Mouse (Mus musculus): ENCODE results near the gene Ushbp1. TPM values are rescaled to one million over a fixed set of nuclear protein-coding genes. Genes with fewer than 3 reads are reported as not detected.
A peak's percentile ranks its signal among the peaks of the same experiment; 100 is the strongest.

Gene Ushbp1
- polyA plus RNA-seq, 1 experiment from 2014 or later: 6.1 TPM

- Histone ChIP-seq H3K4me1 (replicated peaks; ENCODE audit: control insufficient read depth, insufficient read depth, low read length) (peaks cover 14% of the 10 kb centered on the region), H3K27me3 (replicated peaks; ENCODE audit: control insufficient read depth, insufficient read depth, low read length) (no peaks in the 10 kb centered on the region), H3K9me3 (ENCODE audit: control insufficient read depth, low read length) (no peaks in the 10 kb centered on the region), H3K36me3 (ENCODE audit: control insufficient read depth, insufficient read depth) (no peaks in the 10 kb centered on the region), H3K27ac (ENCODE audit: low read length) (no peak overlapping the region), H3K4me2 (ENCODE audit: low read length) (peak overlapping the region; percentile 90), H3K9ac (replicated peaks; ENCODE audit: low read depth, low read length) (peak overlapping the region; percentile 52), H3K4me3 (replicated peaks; ENCODE audit: low read length) (peak overlapping the region; percentile 52)
- WGBS: under 1% methylated on average over 55 of the region's 55 CpGs
- peak; percentile 72 for ATAC-seq
Measured at GRCm38 (mm10) chr8:71406099-71407015, 10.8 kb upstream of the Ushbp1 start.

GRCm38 (mm10) chr8:71405401-71406098, 9.9 kb upstream of the Ushbp1 start, which contains the start of gene Ankle1:
Ankle1 (plus strand) TSS chr8:71406010.
- Histone ChIP-seq H3K27ac (ENCODE audit: low read length) (no peak within 1 kb of the TSS), H3K4me2 (ENCODE audit: low read length) (peak within 1 kb of the TSS; percentile 90), H3K4me3 (replicated peaks; ENCODE audit: low read length) (peak within 1 kb of the TSS; percentile 52), H3K4me1 (replicated peaks; ENCODE audit: control insufficient read depth, insufficient read depth, low read length) (peaks cover 14% of the 10 kb centered on the region), H3K9ac (replicated peaks; ENCODE audit: low read depth, low read length) (peak within 1 kb of the TSS; percentile 52), H3K9me3 (ENCODE audit: control insufficient read depth, low read length) (no peaks in the 10 kb centered on the region), H3K27me3 (replicated peaks; ENCODE audit: control insufficient read depth, insufficient read depth, low read length) (no peaks in the 10 kb centered on the region), H3K36me3 (ENCODE audit: control insufficient read depth, insufficient read depth) (no peaks in the 10 kb centered on the region)
- 15% methylated on average over 33 of the region's 33 CpGs for WGBS
- ATAC-seq: peak; percentile 91

- H3K4me1 ChIP-seq (replicated peaks; ENCODE audit: control insufficient read depth, insufficient read depth, low read length): peaks cover 14% of the 10 kb centered on the region
- ATAC-seq: no peak
- no peak overlapping the region for H3K9ac ChIP-seq (replicated peaks; ENCODE audit: low read depth, low read length)
- H3K4me2 ChIP-seq (ENCODE audit: low read length): no peak overlapping the region
- H3K36me3 ChIP-seq (ENCODE audit: control insufficient read depth, insufficient read depth): no peaks in the 10 kb centered on the region
- no peaks in the 10 kb centered on the region for H3K27me3 ChIP-seq (replicated peaks; ENCODE audit: control insufficient read depth, insufficient read depth, low read length)
- 83% methylated on average over 9 of the region's 9 CpGs for WGBS
- H3K27ac ChIP-seq (ENCODE audit: low read length): no peak overlapping the region
- H3K9me3 ChIP-seq (ENCODE audit: control insufficient read depth, low read length): no peaks in the 10 kb centered on the region
- H3K4me3 ChIP-seq (replicated peaks; ENCODE audit: low read length): no peak overlapping the region
Measured at GRCm38 (mm10) chr8:71404951-71405351, 9.3 kb upstream of the Ushbp1 start.

- Histone ChIP-seq H3K27ac (ENCODE audit: low read length) (no peak overlapping the region), H3K9ac (replicated peaks; ENCODE audit: low read depth, low read length) (no peak overlapping the region), H3K27me3 (replicated peaks; ENCODE audit: control insufficient read depth, insufficient read depth, low read length) (no peaks in the 10 kb centered on the region), H3K4me3 (replicated peaks; ENCODE audit: low read length) (no peak overlapping the region), H3K4me1 (replicated peaks; ENCODE audit: control insufficient read depth, insufficient read depth, low read length) (peaks cover 14% of the 10 kb centered on the region), H3K36me3 (ENCODE audit: control insufficient read depth, insufficient read depth) (no peaks in the 10 kb centered on the region), H3K4me2 (ENCODE audit: low read length) (no peak overlapping the region), H3K9me3 (ENCODE audit: control insufficient read depth, low read length) (no peaks in the 10 kb centered on the region)
- WGBS: 87% methylated on average over 8 of the region's 8 CpGs
- no peak for ATAC-seq
Measured at GRCm38 (mm10) chr8:71404011-71404410, 8.4 kb upstream of the Ushbp1 start.

GRCm38 (mm10) chr8:71403107-71403885, 7.7 kb upstream of the Ushbp1 start:
- no peak for ATAC-seq
- Histone ChIP-seq H3K36me3 (ENCODE audit: control insufficient read depth, insufficient read depth) (no peaks in the 10 kb centered on the region), H3K4me3 (replicated peaks; ENCODE audit: low read length) (no peak overlapping the region), H3K4me2 (ENCODE audit: low read length) (no peak overlapping the region), H3K27ac (ENCODE audit: low read length) (no peak overlapping the region), H3K4me1 (replicated peaks; ENCODE audit: control insufficient read depth, insufficient read depth, low read length) (peaks cover 14% of the 10 kb centered on the region), H3K9ac (replicated peaks; ENCODE audit: low read depth, low read length) (no peak overlapping the region), H3K9me3 (ENCODE audit: control insufficient read depth, low read length) (no peaks in the 10 kb centered on the region), H3K27me3 (replicated peaks; ENCODE audit: control insufficient read depth, insufficient read depth, low read length) (no peaks in the 10 kb centered on the region)
- WGBS: 94% methylated on average over 6 of the region's 6 CpGs

- 88% methylated on average over 9 of the region's 9 CpGs for WGBS
- no peaks in the 10 kb centered on the region for H3K36me3 ChIP-seq (ENCODE audit: control insufficient read depth, insufficient read depth)
Measured at GRCm38 (mm10) chr8:71402446-71402964, 6.9 kb upstream of the Ushbp1 start.

GRCm38 (mm10) chr8:71401454-71401853, 5.9 kb upstream of the Ushbp1 start:
- ATAC-seq: no peak
- Histone ChIP-seq H3K36me3 (ENCODE audit: control insufficient read depth, insufficient read depth) (no peaks in the 10 kb centered on the region), H3K4me3 (replicated peaks; ENCODE audit: low read length) (no peak overlapping the region), H3K9ac (replicated peaks; ENCODE audit: low read depth, low read length) (no peak overlapping the region), H3K4me2 (ENCODE audit: low read length) (no peak overlapping the region), H3K9me3 (ENCODE audit: control insufficient read depth, low read length) (no peaks in the 10 kb centered on the region), H3K4me1 (replicated peaks; ENCODE audit: control insufficient read depth, insufficient read depth, low read length) (peaks cover 14% of the 10 kb centered on the region), H3K27me3 (replicated peaks; ENCODE audit: control insufficient read depth, insufficient read depth, low read length) (no peaks in the 10 kb centered on the region), H3K27ac (ENCODE audit: low read length) (no peak overlapping the region)

More at GRCm38 (mm10) chr8:71402446-71402964, 6.9 kb upstream of the Ushbp1 start:
- Histone ChIP-seq H3K27me3 (replicated peaks; ENCODE audit: control insufficient read depth, insufficient read depth, low read length) (no peaks in the 10 kb centered on the region), H3K9me3 (ENCODE audit: control insufficient read depth, low read length) (no peaks in the 10 kb centered on the region), H3K4me2 (ENCODE audit: low read length) (no peak overlapping the region), H3K4me3 (replicated peaks; ENCODE audit: low read length) (no peak overlapping the region), H3K27ac (ENCODE audit: low read length) (no peak overlapping the region), H3K9ac (replicated peaks; ENCODE audit: low read depth, low read length) (no peak overlapping the region), H3K4me1 (replicated peaks; ENCODE audit: control insufficient read depth, insufficient read depth, low read length) (peaks cover 17% of the 10 kb centered on the region)
- no peak for ATAC-seq

- Histone ChIP-seq H3K9me3 (ENCODE audit: control insufficient read depth, low read length) (no peaks in the 10 kb centered on the region), H3K4me1 (replicated peaks; ENCODE audit: control insufficient read depth, insufficient read depth, low read length) (peaks cover 11% of the 10 kb centered on the region), H3K4me2 (ENCODE audit: low read length) (no peak overlapping the region), H3K36me3 (ENCODE audit: control insufficient read depth, insufficient read depth) (no peaks in the 10 kb centered on the region), H3K27ac (ENCODE audit: low read length) (no peak overlapping the region), H3K4me3 (replicated peaks; ENCODE audit: low read length) (no peak overlapping the region), H3K27me3 (replicated peaks; ENCODE audit: control insufficient read depth, insufficient read depth, low read length) (no peaks in the 10 kb centered on the region), H3K9ac (replicated peaks; ENCODE audit: low read depth, low read length) (no peak overlapping the region)
- 90% methylated on average over 2 of the region's 2 CpGs for WGBS
- ATAC-seq: no peak
Measured at GRCm38 (mm10) chr8:71400826-71401225, 5.2 kb upstream of the Ushbp1 start.

Data from forebrain, embryonic 16.5 days (tissue).